Comparison of ENCODE assay signal across 19 mouse cellular contexts in genomic region chr12:102288846-102289245, GRCm38 (mm10). TPM values are rescaled to one million over a fixed set of nuclear protein-coding genes. Genes with fewer than 3 reads are reported as not detected.
DNase-seq lines count a peak whose midpoint lies in the region; ATAC-seq lines count a peak whose summit lies in the region.
"Had no signal": no experiment of that assay in that cellular context is flagged by ENCODE, and none has a peak within 500 bp of the region (broad histone marks: within the 10 kb centered on the region; RNA-seq: fewer than 3 reads in every experiment).

No protein-coding gene starts in this region.

- no peak for ATAC-seq in intestine, embryonic 14.5 days (replicated peaks; ENCODE audit: low FRiP score, low TSS enrichment, low read depth)
- ATAC-seq in intestine, embryonic 15.5 days, result no peak
- ATAC-seq in megakaryocyte, adult 5-6 weeks (ENCODE audit: poor library complexity, severe bottlenecking), result no peak
- no peak for ATAC-seq in intestine, embryonic 16.5 days
- ATAC-seq: forebrain, embryonic 15.5 days had no signal

- no peaks in the 10 kb centered on the region for H3K27me3 ChIP-seq in intestine, embryonic 14.5 days (replicated peaks; ENCODE audit: control insufficient read depth, insufficient read depth, low read length)
- no peaks in the 10 kb centered on the region for H3K27me3 ChIP-seq in intestine, embryonic 15.5 days (replicated peaks)
- no peaks in the 10 kb centered on the region for H3K27me3 ChIP-seq in megakaryocyte, embryonic 14.5 days (replicated peaks)
- no peaks in the 10 kb centered on the region for H3K27me3 ChIP-seq in intestine, embryonic 16.5 days (replicated peaks; ENCODE audit: control insufficient read depth, insufficient read depth, low read length)
- H3K27me3 ChIP-seq: forebrain, embryonic 15.5 days; heart, embryonic 15.5 days had no signal

- no peak overlapping the region for H3K4me2 ChIP-seq in intestine, embryonic 14.5 days (ENCODE audit: low read length)
- no peak overlapping the region for H3K4me2 ChIP-seq in intestine, embryonic 15.5 days (replicated peaks)
- no peak overlapping the region for H3K4me2 ChIP-seq in intestine, embryonic 16.5 days (ENCODE audit: low read depth, low read length)
- H3K4me2 ChIP-seq: embryonic facial prominence, embryonic 12.5 days; forebrain, embryonic 15.5 days; heart, embryonic 15.5 days; hindbrain, embryonic 13.5 days had no signal

- no peak overlapping the region for H3K9ac ChIP-seq in intestine, embryonic 14.5 days (ENCODE audit: low read length)
- H3K9ac ChIP-seq in intestine, embryonic 15.5 days, result no peak overlapping the region
- no peak overlapping the region for H3K9ac ChIP-seq in intestine, embryonic 16.5 days (ENCODE audit: low read depth, low read length)
- H3K9ac ChIP-seq: embryonic facial prominence, embryonic 12.5 days; forebrain, embryonic 15.5 days; heart, embryonic 15.5 days; hindbrain, embryonic 13.5 days had no signal

- H3K4me3 ChIP-seq in intestine, embryonic 14.5 days (ENCODE audit: low read depth, low read length), result no peak overlapping the region
- no peak overlapping the region for H3K4me3 ChIP-seq in intestine, embryonic 15.5 days (replicated peaks)
- peak overlapping the region; percentile 29 for H3K4me3 ChIP-seq in megakaryocyte, embryonic 14.5 days (replicated peaks)
- H3K4me3 ChIP-seq in brown adipose tissue, adult 24 weeks (ENCODE audit: insufficient read depth, low read depth, low read length), result no peak overlapping the region
- H3K4me3 ChIP-seq in intestine, embryonic 16.5 days (ENCODE audit: low read length), result no peak overlapping the region
- H3K4me3 ChIP-seq: embryonic facial prominence, embryonic 12.5 days; forebrain, embryonic 15.5 days; heart, embryonic 15.5 days; hindbrain, embryonic 13.5 days had no signal

- peaks cover 67% of the 10 kb centered on the region for H3K4me1 ChIP-seq in intestine, embryonic 14.5 days (replicated peaks; ENCODE audit: control insufficient read depth, insufficient read depth, low read length)
- H3K4me1 ChIP-seq in intestine, embryonic 15.5 days (replicated peaks), result peaks cover 65% of the 10 kb centered on the region
- H3K4me1 ChIP-seq in megakaryocyte, embryonic 14.5 days, result peaks cover 100% of the 10 kb centered on the region
- H3K4me1 ChIP-seq in brown adipose tissue, adult 24 weeks (ENCODE audit: control insufficient read depth, insufficient read depth, insufficient read length, low read length), result peaks cover 59% of the 10 kb centered on the region
- peaks cover 63% of the 10 kb centered on the region for H3K4me1 ChIP-seq in intestine, embryonic 16.5 days (ENCODE audit: control insufficient read depth, insufficient read depth, low read length)

- 0 out of 2 replicates have a peak overlapping the region, but pooled peaks have one; percentile 5 for H3K27ac ChIP-seq in intestine, embryonic 14.5 days (ENCODE audit: low read depth)
- H3K27ac ChIP-seq in intestine, embryonic 15.5 days, result no peak overlapping the region
- H3K27ac ChIP-seq in brown adipose tissue, adult 24 weeks (replicated peaks; ENCODE audit: low read depth, low read length), result peak overlapping the region; percentile 94
- H3K27ac ChIP-seq in intestine, embryonic 16.5 days (ENCODE audit: low read length), result 0 out of 2 replicates have a peak overlapping the region, but pooled peaks have one; percentile 34
- H3K27ac ChIP-seq: embryonic facial prominence, embryonic 12.5 days; forebrain, embryonic 15.5 days; hindbrain, embryonic 13.5 days; hindbrain, postnatal 0 days had no signal

- H3K36me3 ChIP-seq in intestine, embryonic 14.5 days (ENCODE audit: control insufficient read depth, insufficient read depth, low read length), result peaks cover 6% of the 10 kb centered on the region; the same call in 1 of the 2 replicates
- no peaks in the 10 kb centered on the region for H3K36me3 ChIP-seq in intestine, embryonic 15.5 days
- peaks cover 90% of the 10 kb centered on the region for H3K36me3 ChIP-seq in megakaryocyte, embryonic 14.5 days (replicated peaks; ENCODE audit: low read length)
- H3K36me3 ChIP-seq in intestine, embryonic 16.5 days (ENCODE audit: control insufficient read depth, insufficient read depth, low read length), result no peaks in the 10 kb centered on the region
- H3K36me3 ChIP-seq: embryonic facial prominence, embryonic 12.5 days; forebrain, embryonic 15.5 days; heart, embryonic 15.5 days; hindbrain, embryonic 13.5 days had no signal

- 29% methylated on average over 2 of the region's 2 CpGs for WGBS in intestine, embryonic 14.5 days
- WGBS in intestine, embryonic 15.5 days, result 23% methylated on average over 2 of the region's 2 CpGs
- WGBS in intestine, embryonic 16.5 days, result 29% methylated on average over 2 of the region's 2 CpGs

- H3K9me3 ChIP-seq in intestine, embryonic 14.5 days (ENCODE audit: control insufficient read depth, low read length), result no peaks in the 10 kb centered on the region
- H3K9me3 ChIP-seq in intestine, embryonic 15.5 days, result no peaks in the 10 kb centered on the region
- H3K9me3 ChIP-seq in megakaryocyte, embryonic 14.5 days, result no peaks in the 10 kb centered on the region
- no peaks in the 10 kb centered on the region for H3K9me3 ChIP-seq in intestine, embryonic 16.5 days (ENCODE audit: control insufficient read depth, low read length)
- H3K9me3 ChIP-seq: embryonic facial prominence, embryonic 12.5 days; forebrain, embryonic 15.5 days; heart, embryonic 15.5 days; hindbrain, embryonic 13.5 days had no signal

- no peak for DNase-seq in intestine, embryonic 14.5 days (ENCODE audit: low spot score)
- no peak for DNase-seq in adrenal gland, postnatal 14 days
- DNase-seq: adrenal gland, adult 2 months; adrenal gland, postnatal 36 days; cerebellum, adult 11-12 months; cerebellum, adult 9-10 months; cerebellum, postnatal 25 days; gastrocnemius, postnatal 10 days; heart, postnatal 14 days had no signal

RNA-seq across cellular contexts. Expression of gene Rin3, which starts 6.0 kb away (rescaled TPM):
- 13.4 and 14.6 TPM in 2 replicates for polyA plus RNA-seq in intestine, embryonic 14.5 days (2014; fragmentation: Nextera tagmentation; extraction: Ambion mirVana)
- 9.4 and 11.8 TPM in 2 replicates for polyA plus RNA-seq in intestine, embryonic 15.5 days (2015; fragmentation: Nextera tagmentation; extraction: Ambion mirVana)
- 117 and 151 TPM in 2 replicates for polyA plus RNA-seq in megakaryocyte, embryonic 14.5 days (2012; ENCODE audit: insufficient read depth, low replicate concordance)
- 188 and 204 TPM in 2 replicates for total RNA-seq in megakaryocyte, adult 5-6 weeks (2015)
- 121 and 157 TPM in 2 replicates for total RNA-seq in megakaryocyte, adult 5-6 weeks (2017)
- 2.9 and 7.5 TPM in 2 replicates for polyA plus RNA-seq in brown adipose tissue, adult 24 weeks (2012; ENCODE audit: insufficient read depth, insufficient read length, missing spikeins)
- polyA plus RNA-seq in intestine, embryonic 16.5 days (2015; fragmentation: Nextera tagmentation; extraction: Ambion mirVana), result 10.1 and 10.3 TPM in 2 replicates
- total RNA-seq in adrenal gland, postnatal 14 days (2021), result 19.3 and 28.1 TPM in 2 replicates
